In genomic region chr6:40423774-40424173, GRCm38 (mm10) we compare ENCODE assay signal across 8 mouse cellular contexts. TPM values are rescaled to one million over a fixed set of nuclear protein-coding genes. Genes with fewer than 3 reads are reported as not detected.
A peak's percentile ranks its signal among the peaks of the same experiment; 100 is the strongest.
DNase-seq lines count a peak whose midpoint lies in the region; ATAC-seq lines count a peak whose summit lies in the region.

No protein-coding gene starts in this region.

- ATAC-seq in megakaryocyte-erythroid progenitor cell, adult 5-6 weeks (replicated peaks; ENCODE audit: low FRiP score, low TSS enrichment, poor library complexity, severe bottlenecking) = peak; percentile 88; the same call in 1 of the 2 replicates

- intact Hi-C loops in gastrocnemius, postnatal 14 days (cut with DNase I; ENCODE audit: low total_unique reads) = no loop called here

- peak; percentile 32 for DNase-seq in gastrocnemius, adult 18-20 months (ENCODE audit: low spot score)
- no peak for DNase-seq in gastrocnemius, postnatal 14 days
- DNase-seq in testis, postnatal 10 days (ENCODE audit: low spot score) = peak; percentile 55
- DNase-seq in testis, postnatal 14 days (ENCODE audit: low spot score) = no peak
- DNase-seq in cerebellum, adult 9-11 months = peak; percentile 68
- DNase-seq in kidney, adult 18-20 months = peak; percentile 59
- no peak for DNase-seq in frontal cortex, postnatal 14 days (ENCODE audit: low spot score in 2 of 2)

RNA-seq across cellular contexts. Expression of gene E330009J07Rik, which starts 12.2 kb away (rescaled TPM):
- 1 to 10 TPM in 1 of 2 experiments, under 1 TPM in 1; 0.64 to 1.2 TPM for total RNA-seq in gastrocnemius, adult 18-20 months (2021)
- total RNA-seq in gastrocnemius, postnatal 14 days (2021) = 1 to 10 TPM; 1.8 to 2.0 TPM
- total RNA-seq in megakaryocyte-erythroid progenitor cell, adult 5-6 weeks (2014; fragmentation: Nextera tagmentation) = 3.5 and 7.1 TPM in 2 replicates
- 1.9 and 4.5 TPM in 2 replicates for total RNA-seq in megakaryocyte-erythroid progenitor cell, adult 5-6 weeks (2017)

RNA-seq across cellular contexts. Expression of gene Wee2, which starts 15.1 kb away (rescaled TPM):
- total RNA-seq in gastrocnemius, adult 18-20 months (2021) = not detected
- not detected for total RNA-seq in gastrocnemius, postnatal 14 days (2021)
- not detected in 2 replicates for total RNA-seq in megakaryocyte-erythroid progenitor cell, adult 5-6 weeks (2014; fragmentation: Nextera tagmentation)
- total RNA-seq in megakaryocyte-erythroid progenitor cell, adult 5-6 weeks (2017) = not detected in 2 replicates

RNA-seq across cellular contexts. Expression of gene Ssbp1, which starts 47.4 kb away (rescaled TPM):
- total RNA-seq in gastrocnemius, adult 18-20 months (2021) = 10 to 100 TPM; 21.1 to 23.8 TPM
- 10 to 100 TPM; 26.4 to 28.9 TPM for total RNA-seq in gastrocnemius, postnatal 14 days (2021)
- total RNA-seq in megakaryocyte-erythroid progenitor cell, adult 5-6 weeks (2014; fragmentation: Nextera tagmentation) = 131 and 201 TPM in 2 replicates
- 118 and 127 TPM in 2 replicates for total RNA-seq in megakaryocyte-erythroid progenitor cell, adult 5-6 weeks (2017)

Comparison
In these comparisons a context has a peak if more than half of its experiments do, and no peak if none do; other contexts are left out.
1. DNase-seq: peak in gastrocnemius, adult 18-20 months (single experiment), testis, postnatal 10 days (single experiment), cerebellum, adult 9-11 months (single experiment) and kidney, adult 18-20 months (single experiment); none in gastrocnemius, postnatal 14 days (single experiment), testis, postnatal 14 days (single experiment) and frontal cortex, postnatal 14 days (0 of 2).